Mouse (Mus musculus): ENCODE results near the gene Xbp1.
"Not testable (repeated sequence)": the region's sequence is repeated elsewhere in the genome, so short reads cannot be mapped to it uniquely, and the experiment has no call there.

- TF ChIP-seq CTCF (IDR thresholded peaks at IDR 0.05; ENCODE audit: borderline replicate concordance, extremely low read depth, insufficient read depth, insufficient read length); POLR2A (IDR thresholded peaks at IDR 0.05; ENCODE audit: borderline replicate concordance, extremely low read depth, insufficient read depth, insufficient read length, poor library complexity, severe bottlenecking): not testable (repeated sequence)
These were observed 9.8 kb upstream of the Xbp1 start for GRCm38 (mm10) chr11:5510686-5511085.
